Mouse (Mus musculus) liver, embryonic 16.5 days (tissue): ENCODE results near the gene Hspb7. TPM values are rescaled to one million over a fixed set of nuclear protein-coding genes. Genes with fewer than 3 reads are reported as not detected.

ENCODE experiments used
- ATAC-seq: fragments of 200-750 bp; cut with Nextera tagmentation; 2 replicates; pipeline ENCODE4 v1.8.0; 2017; ENCODE audit warnings: low read depth, mild to moderate bottlenecking, moderate number of reproducible peaks, moderate library complexity
- H3K27ac ChIP-seq: fragments of 300-500 bp; sonication (generic); 2 replicates; pipeline ENCODE4 v1.5.1; 2014; ENCODE audit warnings: mild to moderate bottlenecking, low read length
- H3K27me3 ChIP-seq: fragments of 300-500 bp; sonication (generic); 2 replicates; pipeline ENCODE4 v1.6.1; 2014; ENCODE audit warnings: low read depth, low read length, mixed read lengths; ENCODE audit not compliant: control insufficient read depth, insufficient read depth
- H3K36me3 ChIP-seq: fragments of 300-500 bp; sonication (generic); 2 replicates; pipeline ENCODE4 v1.6.1; 2014; ENCODE audit warnings: mild to moderate bottlenecking; ENCODE audit not compliant: control insufficient read depth, insufficient read depth
- H3K4me1 ChIP-seq: fragments of 300-500 bp; sonication (generic); 2 replicates; pipeline ENCODE4 v1.6.1; 2014; ENCODE audit warnings: low read depth, low read length, mixed read lengths; ENCODE audit not compliant: control insufficient read depth
- H3K4me2 ChIP-seq: fragments of 300-500 bp; sonication (generic); 2 replicates; pipeline ENCODE4 v1.6.1; 2014; ENCODE audit warnings: low read depth, low read length, mixed read lengths
- H3K4me3 ChIP-seq: fragments of 300-500 bp; sonication (generic); 2 replicates; pipeline ENCODE4 v1.5.1; 2014; ENCODE audit warnings: low read depth, mild to moderate bottlenecking, low read length
- H3K9ac ChIP-seq: fragments of 300-500 bp; sonication (generic); 2 replicates; pipeline ENCODE4 v1.6.1; 2014; ENCODE audit warnings: low read depth, low read length
- H3K9me3 ChIP-seq: fragments of 300-500 bp; sonication (generic); replicated peaks from 2 replicates; pipeline ENCODE4 v1.6.1; 2016; ENCODE audit warnings: low read length; ENCODE audit not compliant: control insufficient read depth
- WGBS: fragments of 180-500 bp; shearing (Covaris S2); extraction: QIAGEN DNeasy Blood & Tissue Kit; methylation state at CpG from one replicate; pipeline ENCODE4 v1.1.7; 2014; ENCODE audit not compliant: insufficient replicate concordance; 5-methylcytosine and 5-hydroxymethylcytosine counted together
- polyA plus RNA-seq: library from polyadenylated mRNA; unstranded; fragments of >200 nt; fragmentation: Nextera tagmentation; extraction: Ambion mirVana; gene quantifications from 2 replicates; pipeline ENCODE4 v1.2.1, GENCODE M21; 2015

Gene Hspb7
- polyA plus RNA-seq, 1 experiment from 2014 or later = 0.97 TPM

DNA sequence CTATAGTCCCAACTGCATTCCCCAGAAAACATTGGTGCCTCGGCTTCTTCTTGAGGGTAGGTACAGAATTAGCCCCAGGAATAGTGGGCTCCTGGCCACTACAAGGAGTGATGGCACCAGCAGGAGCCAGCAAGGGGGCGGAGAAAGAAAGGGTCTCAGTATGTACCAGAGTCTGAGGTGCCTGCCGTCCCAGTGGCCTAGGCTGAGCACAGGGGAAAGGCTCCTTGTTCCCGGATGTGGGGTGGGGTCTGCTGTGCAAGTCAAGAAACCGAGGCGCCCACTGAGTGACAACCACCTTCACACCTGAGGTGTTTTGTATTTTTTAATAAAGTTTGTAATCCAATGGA lies 47.0 kb downstream of the Hspb7 start:
- Histone ChIP-seq H3K4me2 (no peak overlapping the region), H3K27me3 (no peaks in the 10 kb centered on the region), H3K9me3 (no peaks in the 10 kb centered on the region; the same call in 1 of the 2 replicates), H3K4me1 (no peaks in the 10 kb centered on the region), H3K9ac (no peak overlapping the region), H3K27ac (no peak overlapping the region), H3K36me3 (peaks cover 66% of the 10 kb centered on the region), H3K4me3 (no peak overlapping the region)
- WGBS = 79% methylated on average over 6 of the region's 6 CpGs
- ATAC-seq = no peak

DNA sequence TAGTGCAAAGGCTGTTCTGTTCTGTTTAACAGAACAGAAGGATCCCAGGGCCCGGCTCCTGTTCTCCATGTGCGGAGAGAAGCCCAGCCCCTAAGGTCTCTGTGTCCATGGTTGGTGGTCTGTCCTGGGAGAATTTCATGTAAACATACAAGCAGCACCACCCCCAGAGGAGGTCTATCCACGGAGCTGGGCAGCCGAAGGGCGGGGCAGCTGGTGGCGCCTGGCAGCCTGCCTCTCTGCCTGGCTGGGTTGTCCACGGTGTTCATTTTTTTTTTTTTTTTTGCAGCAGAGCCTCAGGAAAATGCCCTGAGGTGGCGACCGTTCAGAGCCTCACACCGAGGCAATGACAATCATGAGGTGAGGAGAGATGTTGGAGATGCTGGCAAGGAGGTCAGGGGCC lies 48.0 kb downstream of the Hspb7 start:
- no peak overlapping the region for H3K9ac ChIP-seq
- H3K27ac ChIP-seq = no peak overlapping the region
- H3K4me1 ChIP-seq = no peaks in the 10 kb centered on the region
- H3K4me3 ChIP-seq = no peak overlapping the region
- H3K36me3 ChIP-seq = peaks cover 76% of the 10 kb centered on the region
- no peak overlapping the region for H3K4me2 ChIP-seq
- ATAC-seq = no peak
- no peaks in the 10 kb centered on the region for H3K27me3 ChIP-seq
- 67% methylated on average over 10 of the region's 10 CpGs for WGBS
- H3K9me3 ChIP-seq = no peaks in the 10 kb centered on the region; the same call in 1 of the 2 replicates

DNA sequence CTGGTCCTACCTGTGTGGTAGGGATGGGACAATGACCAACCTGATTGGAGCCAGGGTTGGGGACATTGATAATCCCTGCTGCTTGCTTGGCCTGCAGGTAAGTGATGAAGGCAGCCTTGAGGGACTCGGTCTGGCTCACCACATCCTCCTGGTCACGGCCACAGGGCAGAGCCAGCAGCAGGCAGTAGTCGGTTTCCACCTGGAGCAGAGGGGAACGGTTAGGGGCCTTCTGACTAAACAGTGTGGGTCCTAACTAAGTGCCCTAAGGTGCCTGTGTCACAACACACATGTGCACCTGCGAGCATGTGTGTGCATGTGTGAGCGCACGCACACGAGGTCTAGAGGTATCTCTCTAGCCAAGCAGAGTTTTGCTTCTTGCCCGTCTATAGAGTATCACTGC lies 48.8 kb downstream of the Hspb7 start:
- peaks cover 80% of the 10 kb centered on the region for H3K36me3 ChIP-seq
- no peak overlapping the region for H3K4me3 ChIP-seq
- H3K4me2 ChIP-seq = no peak overlapping the region
- no peak overlapping the region for H3K9ac ChIP-seq
- WGBS = 86% methylated on average over 9 of the region's 9 CpGs
- H3K9me3 ChIP-seq = no peaks in the 10 kb centered on the region; the same call in 1 of the 2 replicates
- H3K27me3 ChIP-seq = no peaks in the 10 kb centered on the region
- no peak for ATAC-seq
- no peak overlapping the region for H3K27ac ChIP-seq
- no peaks in the 10 kb centered on the region for H3K4me1 ChIP-seq

DNA sequence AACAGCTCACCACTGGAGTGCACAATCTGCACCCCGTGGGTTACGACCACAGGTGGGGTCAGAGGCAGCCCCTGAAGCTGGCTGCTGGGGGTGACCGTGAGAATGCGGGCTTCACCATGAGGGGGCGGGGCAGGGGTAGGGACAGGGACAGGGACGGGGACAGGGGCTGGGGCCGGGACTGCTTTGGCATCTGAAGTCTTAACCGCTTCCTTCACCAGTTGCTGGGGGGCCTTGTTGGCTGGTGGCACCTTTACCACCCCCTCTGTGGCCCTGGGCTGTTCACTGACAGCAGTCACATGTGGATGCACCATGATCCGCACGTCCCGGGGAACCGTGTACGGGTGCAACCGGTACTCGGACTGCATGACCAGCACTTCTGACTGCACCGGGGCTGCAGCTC lies 50.9 kb downstream of the Hspb7 start:
- no peak overlapping the region for H3K27ac ChIP-seq
- no peak overlapping the region for H3K4me3 ChIP-seq
- H3K4me2 ChIP-seq = no peak overlapping the region
- no peak for ATAC-seq
- H3K9me3 ChIP-seq = peaks cover 9% of the 10 kb centered on the region
- WGBS = 96% methylated on average over 16 of the region's 16 CpGs
- no peak overlapping the region for H3K9ac ChIP-seq
- no peaks in the 10 kb centered on the region for H3K4me1 ChIP-seq
- H3K27me3 ChIP-seq = no peaks in the 10 kb centered on the region
- peaks cover 80% of the 10 kb centered on the region for H3K36me3 ChIP-seq

DNA sequence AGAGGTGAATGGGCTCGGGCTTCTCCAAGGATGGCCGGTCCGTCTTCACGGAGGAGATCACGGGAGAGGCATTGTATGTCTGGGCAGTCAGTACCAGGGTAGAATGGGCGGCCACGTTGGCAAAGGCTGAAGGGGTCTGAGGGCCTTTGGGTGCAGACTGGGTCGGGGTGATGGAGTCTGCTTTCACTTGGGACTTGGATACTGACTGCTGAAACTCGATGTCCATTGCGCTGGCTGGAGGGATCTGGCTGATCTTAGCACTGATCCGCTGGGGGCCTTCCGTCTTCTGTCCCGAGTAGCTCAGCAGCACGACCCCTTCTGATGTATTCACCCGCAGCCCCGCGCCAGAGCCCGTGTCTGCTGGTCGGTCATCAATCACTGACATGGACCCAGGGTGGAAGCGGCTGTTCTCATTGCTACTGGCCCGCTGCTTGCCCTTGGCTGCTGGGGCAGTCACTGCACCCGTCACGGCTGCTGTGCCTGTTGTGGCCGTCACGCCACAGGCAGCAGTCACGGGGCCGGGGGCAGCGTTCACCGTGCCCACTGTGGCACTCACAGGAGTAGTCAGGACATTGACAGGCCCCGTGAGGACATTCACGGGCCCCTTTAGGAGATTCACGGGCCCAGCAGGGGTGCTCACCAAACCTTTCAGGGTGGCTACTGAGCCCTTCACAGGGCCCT lies 52.2 kb downstream of the Hspb7 start:
- H3K4me3 ChIP-seq = no peak overlapping the region
- peaks cover 14% of the 10 kb centered on the region for H3K9me3 ChIP-seq
- no peak overlapping the region for H3K27ac ChIP-seq
- no peak overlapping the region for H3K4me2 ChIP-seq
- 92% methylated on average over 32 of the region's 32 CpGs for WGBS
- no peak for ATAC-seq
- peaks cover 84% of the 10 kb centered on the region for H3K36me3 ChIP-seq
- no peak overlapping the region for H3K9ac ChIP-seq
- no peaks in the 10 kb centered on the region for H3K27me3 ChIP-seq
- H3K4me1 ChIP-seq = no peaks in the 10 kb centered on the region

DNA sequence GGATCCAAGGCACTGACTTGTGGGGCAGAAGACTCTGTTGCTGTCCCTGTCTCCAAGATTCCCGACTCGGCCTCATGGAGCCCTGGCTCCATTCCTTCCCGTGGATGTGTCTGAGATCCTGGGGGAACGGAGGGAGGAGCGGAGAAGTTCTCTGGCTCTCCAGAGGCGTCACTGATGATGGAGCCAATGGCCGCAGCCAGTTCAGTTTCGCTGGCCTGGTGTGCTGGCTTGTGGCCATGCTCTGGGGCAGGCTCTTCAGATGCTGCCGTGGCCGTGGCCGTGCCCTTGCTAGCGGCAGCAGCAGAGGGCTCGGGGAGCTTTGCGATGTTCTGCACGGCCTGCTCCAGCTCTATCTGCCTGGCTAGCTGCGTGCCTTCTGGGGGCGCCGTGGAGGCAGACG lies 53.9 kb downstream of the Hspb7 start:
- no peak for ATAC-seq
- no peak overlapping the region for H3K9ac ChIP-seq
- H3K27me3 ChIP-seq = no peaks in the 10 kb centered on the region
- no peak overlapping the region for H3K27ac ChIP-seq
- H3K9me3 ChIP-seq = peaks cover 20% of the 10 kb centered on the region
- no peaks in the 10 kb centered on the region for H3K4me1 ChIP-seq
- peaks cover 90% of the 10 kb centered on the region for H3K36me3 ChIP-seq
- WGBS = 86% methylated on average over 19 of the region's 19 CpGs
- H3K4me3 ChIP-seq = no peak overlapping the region
- no peak overlapping the region for H3K4me2 ChIP-seq

Other genes with a start within 250 kb of the Hspb7 start
- gene Rsg1, start 206.8 kb upstream of the Hspb7 start, polyA plus RNA-seq = 0.99 and 1.6 TPM in 2 replicates
- gene Arhgef19, start 181.3 kb upstream of the Hspb7 start, polyA plus RNA-seq = 1.1 and 1.3 TPM in 2 replicates
- 0.53 and 0.93 TPM in 2 replicates for gene Epha2, start 119.5 kb upstream of the Hspb7 start, polyA plus RNA-seq
- gene Fam131c, start 52.6 kb upstream of the Hspb7 start, polyA plus RNA-seq = not detected in 2 replicates
- 0.05 TPM in 1 of 2 replicates, not detected in the other for gene Clcnka, start 22.1 kb upstream of the Hspb7 start, polyA plus RNA-seq
- gene Clcnkb, start 4.8 kb upstream of the Hspb7 start, polyA plus RNA-seq = not detected in 2 replicates
- gene Srarp, start 15.3 kb downstream of the Hspb7 start, polyA plus RNA-seq = not detected in 2 replicates
- 6.6 and 7.9 TPM in 2 replicates for gene Zbtb17, start 23.9 kb downstream of the Hspb7 start, polyA plus RNA-seq
- 2.9 and 3.3 TPM in 2 replicates for gene Spen, start 117.8 kb downstream of the Hspb7 start, polyA plus RNA-seq
- gene Fblim1, start 185.3 kb downstream of the Hspb7 start, polyA plus RNA-seq = 1.5 and 2.3 TPM in 2 replicates
- 4.5 and 5.3 TPM in 2 replicates for gene Tmem82, start 197.9 kb downstream of the Hspb7 start, polyA plus RNA-seq
- gene Slc25a34, start 203.0 kb downstream of the Hspb7 start, polyA plus RNA-seq = 0.08 and 0.14 TPM in 2 replicates
- 1.0 and 1.5 TPM in 2 replicates for gene Plekhm2, start 244.1 kb downstream of the Hspb7 start, polyA plus RNA-seq